Mouse (Mus musculus) myocyte (in vitro differentiated cells): ENCODE data around the gene Spata7.

Experiments
- CEBPB ChIP-seq: IDR thresholded peaks from 2 replicates; pipeline ENCODE4 v1.6.1; 2011; ENCODE audit warnings: mild to moderate bottlenecking, moderate library complexity; ENCODE audit not compliant: poor library complexity, insufficient read depth, severe bottlenecking
- E2F4 ChIP-seq: IDR thresholded peaks from one replicate; pipeline ENCODE4 v1.6.1; 2011; ENCODE audit warnings: mild to moderate bottlenecking, control low read depth, moderate library complexity; ENCODE audit not compliant: insufficient read depth
- MAX ChIP-seq: IDR thresholded peaks from one replicate; pipeline ENCODE4 v1.6.1; 2011; ENCODE audit warnings: low read depth, mild to moderate bottlenecking, control low read depth
- MYOD1 ChIP-seq, 3 experiments: IDR thresholded peaks; one replicate each; pipeline ENCODE4 v1.6.1; 2011; ENCODE audit warnings: control low read depth in 2 of 3, low read depth in 2 of 3, mild to moderate bottlenecking in 2 of 3, moderate library complexity in 1 of 3; ENCODE audit not compliant: insufficient read length in 2 of 3, control insufficient read depth in 1 of 3
- MYOG ChIP-seq, 3 experiments: IDR thresholded peaks; one replicate each; pipeline ENCODE4 v1.6.1; 2011; ENCODE audit warnings: control low read depth in 2 of 3, low read depth in 2 of 3, mild to moderate bottlenecking in 2 of 3; ENCODE audit not compliant: insufficient read length in 2 of 3, control insufficient read depth in 1 of 3, insufficient read depth in 1 of 3
- POLR2A ChIP-seq: IDR thresholded peaks from one replicate; pipeline ENCODE4 v1.6.1; 2011; ENCODE audit warnings: low read depth, mild to moderate bottlenecking, control low read depth, moderate library complexity; ENCODE audit not compliant: insufficient read length
- POLR2AphosphoS2 ChIP-seq: IDR thresholded peaks from one replicate; pipeline ENCODE4 v1.6.1; 2011; ENCODE audit warnings: low read depth, control low read depth; ENCODE audit not compliant: insufficient read length
- REST ChIP-seq: IDR thresholded peaks from one replicate; pipeline ENCODE4 v1.6.1; 2011; ENCODE audit warnings: mild to moderate bottlenecking, control low read depth, moderate library complexity; ENCODE audit not compliant: insufficient read depth, insufficient read length
- SRF ChIP-seq: IDR thresholded peaks from one replicate; pipeline ENCODE4 v1.6.1; 2011; ENCODE audit warnings: low read depth; ENCODE audit not compliant: control insufficient read depth, insufficient read length
- TCF12 ChIP-seq: IDR thresholded peaks from one replicate; pipeline ENCODE4 v1.6.1; 2011; ENCODE audit warnings: mild to moderate bottlenecking, control low read depth; ENCODE audit not compliant: poor library complexity, insufficient read depth, severe bottlenecking
- TCF3 ChIP-seq: IDR thresholded peaks from one replicate; pipeline ENCODE4 v1.6.1; 2011; ENCODE audit warnings: low read depth, control low read depth; ENCODE audit not compliant: insufficient read length
- USF1 ChIP-seq: IDR thresholded peaks from one replicate; pipeline ENCODE4 v1.6.1; 2011; ENCODE audit warnings: low read depth, mild to moderate bottlenecking, control low read depth, moderate library complexity

DNA sequence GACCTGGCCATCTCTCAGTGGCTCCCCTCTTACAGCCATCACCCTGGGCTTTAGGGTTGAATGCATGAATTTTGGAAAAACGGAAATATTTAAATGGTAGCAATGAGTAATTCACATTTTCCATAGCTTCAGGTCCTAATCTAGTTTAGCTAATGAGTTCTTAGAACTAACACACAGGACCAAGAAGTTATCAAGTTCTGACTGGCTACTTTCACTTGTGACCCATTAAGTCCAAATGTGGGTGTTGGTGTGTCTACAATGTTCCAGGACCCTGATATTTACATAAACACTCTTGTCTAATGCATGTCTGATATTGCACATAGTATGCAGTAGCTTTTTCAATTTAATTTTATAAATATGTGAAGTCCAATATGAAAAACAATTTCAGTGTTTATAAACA lies 22.7 kb upstream of the Spata7 start:
- TF ChIP-seq POLR2A = no peak
- TF ChIP-seq TCF12 = no peak
- no peak for TF ChIP-seq MAX
- no peak for TF ChIP-seq SRF
- TF ChIP-seq POLR2AphosphoS2 = no peak
- no peak for TF ChIP-seq E2F4
- no peak for TF ChIP-seq USF1
- TF ChIP-seq TCF3 = no peak
- no peak for TF ChIP-seq MYOG (IDR thresholded peaks at IDR 0.05; ENCODE audit: control insufficient read depth in 1 of 3, insufficient read depth in 1 of 3, insufficient read length in 2 of 3, low read depth in 2 of 3)
- TF ChIP-seq CEBPB = no peak
- TF ChIP-seq MYOD1 (IDR thresholded peaks at IDR 0.05; ENCODE audit: control insufficient read depth in 1 of 3, insufficient read length in 2 of 3, low read depth in 2 of 3) = no peak
- TF ChIP-seq REST = no peak
